Mouse (Mus musculus): Measurements from ENCODE around the gene Pfkfb3. TPM values are rescaled to one million over a fixed set of nuclear protein-coding genes. Genes with fewer than 3 reads are reported as not detected.

Gene Pfkfb3
- polyA plus RNA-seq, 1 experiment from 2014 or later, result 27.2 TPM

DNA sequence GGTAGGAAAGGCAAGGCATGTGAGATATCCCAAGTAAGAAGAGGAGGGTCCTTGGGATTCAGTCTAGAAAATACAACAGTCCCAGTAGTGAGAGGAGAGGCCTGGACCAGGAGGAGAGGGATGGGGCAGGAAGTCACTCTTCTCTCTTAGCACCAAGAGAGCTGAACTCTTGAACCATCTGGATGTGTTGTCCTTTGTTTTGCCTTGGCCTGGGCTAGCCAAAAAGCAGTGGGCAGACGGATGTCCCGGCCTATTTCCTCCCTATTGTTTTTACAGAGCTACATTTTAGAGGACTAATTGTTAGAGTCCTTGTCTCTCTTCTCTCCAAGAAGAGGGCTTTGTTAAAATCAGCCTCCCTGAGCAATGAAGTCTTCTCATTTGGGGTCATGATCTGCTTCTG, 106.0 kb downstream of the Pfkfb3 start:
- Histone ChIP-seq H3K27me3 (no peaks in the 10 kb centered on the region), H3K27ac (replicated peaks) (no peak overlapping the region), H3K4me1 (replicated peaks) (no peaks in the 10 kb centered on the region), H3K4me3 (no peak overlapping the region), H3K9ac (no peak overlapping the region), H3K36me3 (no peaks in the 10 kb centered on the region), H3K9me3 (no peaks in the 10 kb centered on the region), H3K4me2 (no peak overlapping the region)
- WGBS, result 68% methylated on average over 2 of the region's 2 CpGs
- ATAC-seq (ENCODE audit: low read depth), result no peak

- H3K4me2 ChIP-seq, result no peak overlapping the region
- H3K27me3 ChIP-seq, result no peaks in the 10 kb centered on the region
- H3K4me3 ChIP-seq, result no peak overlapping the region
- H3K9me3 ChIP-seq, result no peaks in the 10 kb centered on the region
- no peak overlapping the region for H3K27ac ChIP-seq (replicated peaks)
- ATAC-seq (ENCODE audit: low read depth), result no peak
- H3K4me1 ChIP-seq (replicated peaks), result no peaks in the 10 kb centered on the region
- no peak overlapping the region for H3K9ac ChIP-seq
- no peaks in the 10 kb centered on the region for H3K36me3 ChIP-seq
- 91% methylated on average over 3 of the region's 3 CpGs for WGBS
Measured at GRCm38 (mm10) chr2:11445722-11446121, 108.2 kb downstream of the Pfkfb3 start.

- 70% methylated on average over 4 of the region's 4 CpGs for WGBS
- H3K27ac ChIP-seq (replicated peaks), result no peak overlapping the region
- H3K27me3 ChIP-seq, result no peaks in the 10 kb centered on the region
- no peaks in the 10 kb centered on the region for H3K36me3 ChIP-seq
- ATAC-seq (ENCODE audit: low read depth), result no peak
- H3K4me2 ChIP-seq, result no peak overlapping the region
- no peak overlapping the region for H3K4me3 ChIP-seq
- H3K9ac ChIP-seq, result no peak overlapping the region
- no peaks in the 10 kb centered on the region for H3K4me1 ChIP-seq (replicated peaks)
- no peaks in the 10 kb centered on the region for H3K9me3 ChIP-seq
Measured at GRCm38 (mm10) chr2:11441864-11442263, 112.0 kb downstream of the Pfkfb3 start.

DNA sequence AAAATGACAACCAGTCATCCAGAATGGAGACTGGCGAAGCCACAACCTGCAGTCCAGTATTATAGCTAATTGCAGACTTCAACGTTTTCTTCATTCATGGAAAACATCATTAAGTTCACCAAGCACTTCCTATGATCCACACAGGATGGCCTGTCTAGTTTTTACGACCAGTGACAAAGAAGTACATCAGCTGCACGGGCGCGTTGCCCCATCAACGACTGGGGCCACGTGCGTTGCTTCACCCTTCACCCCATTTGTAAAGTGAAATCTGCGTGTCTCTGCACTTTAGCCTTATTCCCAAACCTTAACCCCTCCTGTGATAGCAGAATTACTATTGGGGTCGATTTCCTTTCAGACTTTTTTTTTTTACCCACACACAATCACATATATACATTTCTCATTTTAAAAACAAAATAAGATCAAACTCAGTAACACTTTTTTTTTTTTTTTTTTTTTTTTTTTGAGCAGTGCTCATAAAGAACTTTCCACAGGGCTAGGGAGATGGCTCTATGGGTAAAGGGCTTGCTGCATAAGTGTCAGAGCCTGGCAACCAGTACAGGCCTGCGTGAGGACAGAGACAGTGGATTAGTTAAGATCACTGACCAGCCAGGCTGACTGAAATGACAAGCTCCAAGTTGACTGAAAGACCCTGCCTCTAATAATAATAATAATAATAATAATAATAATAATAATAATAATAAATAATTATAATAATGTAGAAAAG, 115.5 kb downstream of the Pfkfb3 start:
- no peaks in the 10 kb centered on the region for H3K4me1 ChIP-seq (replicated peaks)
- no peaks in the 10 kb centered on the region for H3K27me3 ChIP-seq
- H3K36me3 ChIP-seq, result no peaks in the 10 kb centered on the region
- H3K4me2 ChIP-seq, result no peak overlapping the region
- H3K9ac ChIP-seq, result no peak overlapping the region
- no peak overlapping the region for H3K4me3 ChIP-seq
- H3K27ac ChIP-seq (replicated peaks), result no peak overlapping the region
- WGBS, result 80% methylated on average over 12 of the region's 12 CpGs
- H3K9me3 ChIP-seq, result no peaks in the 10 kb centered on the region
- ATAC-seq (ENCODE audit: low read depth), result no peak

DNA sequence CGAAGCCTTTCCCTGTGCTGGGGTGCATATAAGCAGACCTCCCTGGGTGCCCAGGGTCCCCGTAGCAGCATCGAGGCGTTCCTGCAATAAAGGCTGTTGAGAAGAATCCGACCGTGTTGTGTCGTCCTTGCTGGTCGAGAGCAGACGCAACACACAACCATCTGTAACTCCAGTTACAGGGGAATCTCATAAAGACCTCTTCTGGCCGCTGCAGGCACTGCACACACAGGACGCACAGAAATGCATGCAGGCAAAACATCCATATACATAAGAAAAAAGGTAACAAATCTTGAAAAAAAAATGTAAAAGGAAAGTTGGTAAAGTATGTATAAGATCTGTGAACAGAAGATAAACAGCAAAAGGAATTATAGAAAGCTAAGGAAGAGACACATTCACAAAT, 117.5 kb downstream of the Pfkfb3 start:
- 93% methylated on average over 11 of the region's 11 CpGs for WGBS
- Histone ChIP-seq H3K27ac (replicated peaks) (no peak overlapping the region), H3K4me2 (no peak overlapping the region), H3K4me1 (replicated peaks) (no peaks in the 10 kb centered on the region), H3K27me3 (no peaks in the 10 kb centered on the region), H3K4me3 (no peak overlapping the region), H3K9ac (no peak overlapping the region), H3K36me3 (no peaks in the 10 kb centered on the region), H3K9me3 (no peaks in the 10 kb centered on the region)
- no peak for ATAC-seq (ENCODE audit: low read depth)

GRCm38 (mm10) chr2:11433353-11433752, 120.5 kb downstream of the Pfkfb3 start:
- H3K4me3 ChIP-seq, result no peak overlapping the region
- H3K36me3 ChIP-seq, result no peaks in the 10 kb centered on the region
- no peak overlapping the region for H3K4me2 ChIP-seq
- H3K4me1 ChIP-seq (replicated peaks), result no peaks in the 10 kb centered on the region
- ATAC-seq (ENCODE audit: low read depth), result no peak
- no peaks in the 10 kb centered on the region for H3K27me3 ChIP-seq
- no peak overlapping the region for H3K9ac ChIP-seq
- H3K9me3 ChIP-seq, result no peaks in the 10 kb centered on the region
- no peak overlapping the region for H3K27ac ChIP-seq (replicated peaks)
- WGBS, result 89% methylated on average over 5 of the region's 5 CpGs

GRCm38 (mm10) chr2:11429538-11429937, 124.3 kb downstream of the Pfkfb3 start:
- Histone ChIP-seq H3K36me3 (no peaks in the 10 kb centered on the region), H3K27me3 (no peaks in the 10 kb centered on the region), H3K4me2 (no peak overlapping the region), H3K4me1 (replicated peaks) (no peaks in the 10 kb centered on the region), H3K4me3 (no peak overlapping the region), H3K27ac (replicated peaks) (no peak overlapping the region), H3K9me3 (no peaks in the 10 kb centered on the region), H3K9ac (no peak overlapping the region)
- peak; percentile 32; the same call in 1 of the 2 replicates for ATAC-seq (ENCODE audit: low read depth)
- WGBS, result 37% methylated on average over 3 of the region's 3 CpGs

DNA sequence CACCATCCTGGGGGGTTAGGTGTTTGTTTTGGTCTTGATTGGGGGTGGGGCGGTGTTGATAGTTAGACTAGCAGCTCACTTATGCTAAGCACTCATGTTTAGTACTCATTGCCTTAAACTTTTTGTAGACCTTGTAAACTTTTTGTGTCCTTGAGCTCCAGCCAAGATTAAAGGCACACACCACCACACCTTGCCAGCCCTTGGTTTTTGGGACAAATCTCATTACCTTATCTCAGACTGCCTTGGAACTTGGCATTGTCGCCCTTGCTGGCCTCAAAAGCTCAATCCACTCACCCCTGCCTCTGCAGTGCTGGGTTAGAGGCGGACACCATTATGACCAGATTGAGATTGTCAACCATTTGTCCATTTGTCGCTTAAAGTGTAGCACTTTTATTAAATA, 125.3 kb downstream of the Pfkfb3 start:
- Histone ChIP-seq H3K9me3 (no peaks in the 10 kb centered on the region), H3K27ac (replicated peaks) (no peak overlapping the region), H3K27me3 (no peaks in the 10 kb centered on the region), H3K4me1 (replicated peaks) (no peaks in the 10 kb centered on the region), H3K4me3 (no peak overlapping the region), H3K36me3 (no peaks in the 10 kb centered on the region), H3K4me2 (no peak overlapping the region), H3K9ac (no peak overlapping the region)
- no peak for ATAC-seq (ENCODE audit: low read depth)
- WGBS, result 96% methylated on average over 4 of the region's 4 CpGs

DNA sequence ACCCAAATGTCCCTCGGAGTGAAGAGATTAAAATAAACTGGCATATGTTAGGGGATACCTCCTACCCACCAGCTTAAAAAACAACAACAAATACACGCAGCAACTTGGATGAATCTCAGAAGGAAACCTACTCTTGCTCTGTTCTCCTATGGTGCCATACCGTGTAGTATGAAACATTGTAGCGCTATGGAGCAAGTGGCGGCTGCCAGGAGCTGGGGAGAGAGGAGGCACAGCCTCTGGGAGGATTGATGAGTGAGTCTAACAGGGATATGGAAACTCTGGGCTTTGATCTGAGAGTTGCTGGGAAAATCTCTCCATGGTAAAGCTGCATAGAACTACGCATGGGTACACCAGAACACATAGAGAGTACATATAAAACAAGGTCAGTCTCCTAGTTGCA, 126.3 kb downstream of the Pfkfb3 start:
- H3K4me2 ChIP-seq, result no peak overlapping the region
- no peaks in the 10 kb centered on the region for H3K36me3 ChIP-seq
- WGBS, result 89% methylated on average over 6 of the region's 6 CpGs
- H3K27me3 ChIP-seq, result no peaks in the 10 kb centered on the region
- no peaks in the 10 kb centered on the region for H3K9me3 ChIP-seq
- H3K4me1 ChIP-seq (replicated peaks), result no peaks in the 10 kb centered on the region
- no peak for ATAC-seq (ENCODE audit: low read depth)
- no peak overlapping the region for H3K9ac ChIP-seq
- no peak overlapping the region for H3K27ac ChIP-seq (replicated peaks)
- H3K4me3 ChIP-seq, result no peak overlapping the region

DNA sequence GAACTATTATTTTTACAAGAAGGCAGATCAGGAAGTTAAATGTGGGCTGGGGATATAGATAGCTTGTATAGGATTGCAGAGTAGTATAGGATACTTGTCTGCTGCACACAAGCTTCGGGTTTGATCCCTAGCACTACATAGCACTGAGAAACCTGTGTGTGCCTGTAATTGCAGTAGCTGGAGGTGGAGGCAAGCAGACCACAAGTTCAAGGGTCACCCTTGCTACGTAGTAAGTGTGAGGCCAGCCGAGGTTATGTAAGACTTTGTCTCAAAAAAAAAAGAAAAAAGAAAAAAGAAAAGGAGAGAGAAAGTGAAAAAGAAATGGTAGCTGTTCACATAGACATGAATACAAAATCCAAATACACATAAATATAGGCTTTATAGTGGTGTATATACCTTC, 127.5 kb downstream of the Pfkfb3 start:
- H3K36me3 ChIP-seq, result no peaks in the 10 kb centered on the region
- no peak overlapping the region for H3K4me2 ChIP-seq
- no peak for ATAC-seq (ENCODE audit: low read depth)
- H3K9me3 ChIP-seq, result no peaks in the 10 kb centered on the region
- H3K27ac ChIP-seq (replicated peaks), result no peak overlapping the region
- H3K4me1 ChIP-seq (replicated peaks), result no peaks in the 10 kb centered on the region
- WGBS, result 67% methylated on average over 3 of the region's 3 CpGs
- no peak overlapping the region for H3K4me3 ChIP-seq
- no peak overlapping the region for H3K9ac ChIP-seq
- H3K27me3 ChIP-seq, result no peaks in the 10 kb centered on the region

DNA sequence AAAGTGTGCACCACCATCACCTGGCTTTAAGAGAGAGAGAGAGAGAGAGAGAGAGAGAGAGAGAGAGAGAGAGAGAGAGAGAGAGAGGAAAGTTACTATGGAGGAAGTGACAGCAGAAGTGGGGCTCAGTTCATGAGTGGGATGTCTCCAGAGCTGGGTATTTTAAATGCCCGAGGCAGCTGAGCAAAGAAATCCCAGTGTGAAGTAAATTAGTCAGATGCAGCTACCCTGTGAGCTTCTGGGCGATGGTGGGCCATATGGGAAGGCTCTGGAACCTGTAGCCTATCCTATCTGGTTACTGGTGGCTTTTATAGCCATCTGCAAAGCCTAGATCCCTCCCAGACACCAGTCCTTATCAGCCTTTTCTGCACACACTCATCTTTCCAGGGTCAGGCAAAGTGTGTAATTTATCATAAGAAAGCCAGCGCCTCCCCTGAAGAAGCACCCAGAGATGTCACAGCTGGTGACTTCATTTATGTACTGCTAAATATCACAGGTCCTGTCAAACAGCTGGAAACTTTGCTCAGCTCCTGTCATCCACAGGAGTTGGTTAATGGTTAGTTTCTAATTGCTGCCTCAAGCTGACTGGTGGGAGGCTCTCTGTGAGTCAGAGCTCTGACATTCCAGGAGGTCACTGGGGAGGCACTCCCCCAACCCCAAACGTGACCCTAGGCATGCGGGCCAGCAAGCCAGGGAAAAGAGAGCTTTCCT, 128.3 kb downstream of the Pfkfb3 start:
- H3K4me2 ChIP-seq, result no peak overlapping the region
- no peaks in the 10 kb centered on the region for H3K4me1 ChIP-seq (replicated peaks)
- no peak for ATAC-seq (ENCODE audit: low read depth)
- H3K9ac ChIP-seq, result no peak overlapping the region
- no peak overlapping the region for H3K4me3 ChIP-seq
- H3K27me3 ChIP-seq, result no peaks in the 10 kb centered on the region
- H3K9me3 ChIP-seq, result no peaks in the 10 kb centered on the region
- WGBS, result 31% methylated on average over 5 of the region's 5 CpGs
- H3K36me3 ChIP-seq, result no peaks in the 10 kb centered on the region
- H3K27ac ChIP-seq (replicated peaks), result no peak overlapping the region

- ATAC-seq (ENCODE audit: low read depth), result no peak
- Histone ChIP-seq H3K27me3 (no peaks in the 10 kb centered on the region), H3K4me3 (no peak overlapping the region), H3K4me2 (no peak overlapping the region), H3K4me1 (replicated peaks) (no peaks in the 10 kb centered on the region), H3K9ac (no peak overlapping the region), H3K9me3 (no peaks in the 10 kb centered on the region), H3K27ac (replicated peaks) (no peak overlapping the region), H3K36me3 (no peaks in the 10 kb centered on the region)
- 86% methylated on average over 5 of the region's 5 CpGs for WGBS
Measured at GRCm38 (mm10) chr2:11424252-11424651, 129.6 kb downstream of the Pfkfb3 start.

GRCm38 (mm10) chr2:11423421-11423820, 130.5 kb downstream of the Pfkfb3 start:
- 78% methylated on average over 2 of the region's 2 CpGs for WGBS
- ATAC-seq (ENCODE audit: low read depth), result no peak
- Histone ChIP-seq H3K27me3 (no peaks in the 10 kb centered on the region), H3K4me3 (no peak overlapping the region), H3K27ac (replicated peaks) (no peak overlapping the region), H3K4me1 (replicated peaks) (no peaks in the 10 kb centered on the region), H3K36me3 (no peaks in the 10 kb centered on the region), H3K9me3 (no peaks in the 10 kb centered on the region), H3K4me2 (no peak overlapping the region), H3K9ac (no peak overlapping the region)
